Mouse (Mus musculus): ENCODE data around the gene Cldn9. TPM values are rescaled to one million over a fixed set of nuclear protein-coding genes. Genes with fewer than 3 reads are reported as not detected.

Gene Cldn9
- total RNA-seq (2021) = 1 to 10 TPM in 1 of 2 experiments, under 1 TPM in 1; 0.69 to 1.1 TPM
- long read RNA-seq, experiment 1 = 0 reads
- long read RNA-seq, experiment 2 = 0 reads

DNA sequence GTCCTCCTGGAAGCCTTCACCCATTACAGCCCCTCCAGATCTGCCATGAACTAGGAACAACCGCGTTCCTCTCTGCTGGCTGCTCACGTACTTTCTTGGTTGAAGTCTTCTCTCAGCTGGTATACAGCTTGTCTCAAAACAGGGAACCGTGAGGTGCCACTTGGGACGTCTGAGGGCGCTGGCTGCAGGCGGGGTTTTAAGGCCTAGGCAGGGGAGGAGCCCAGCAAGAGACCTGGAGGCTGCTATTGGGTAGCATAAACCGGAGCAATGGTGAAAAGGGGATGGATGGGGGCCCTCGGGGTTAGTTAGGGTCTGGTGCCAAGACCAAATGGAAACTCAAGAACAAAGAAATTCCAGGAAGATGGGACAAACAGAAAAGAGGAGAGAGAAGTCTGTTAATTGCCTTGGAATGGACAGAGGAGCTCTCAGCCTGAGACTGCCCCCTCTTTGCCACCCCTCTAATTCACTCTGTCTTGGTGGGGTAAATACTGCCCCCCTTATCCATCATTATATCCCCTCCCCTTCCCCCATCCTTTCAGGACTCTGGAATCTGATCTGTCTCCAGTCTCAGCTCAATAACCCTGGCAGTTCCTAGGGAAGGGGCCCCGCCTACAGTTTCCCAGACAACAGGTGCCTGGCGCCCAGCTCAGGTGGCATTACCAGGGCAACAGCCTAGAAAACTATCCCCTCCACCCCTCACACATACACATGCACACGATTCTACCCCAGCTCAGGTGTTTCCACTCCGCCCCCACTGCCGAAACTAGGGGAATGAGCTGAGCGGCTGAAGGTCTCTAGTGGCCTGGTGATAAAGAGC is at the start of gene Cldn9:
Gene Cldn9, minus strand, starts transcription at position 171 of the 817 bp plus-strand sequence.
- no peak for DNase-seq (ENCODE audit: low spot score in 2 of 2)

GRCm38 (mm10) chr17:23730441-23730840 is 46.6 kb upstream of the Cldn9 start:
- no peak for DNase-seq (ENCODE audit: low spot score in 2 of 2)

DNA sequence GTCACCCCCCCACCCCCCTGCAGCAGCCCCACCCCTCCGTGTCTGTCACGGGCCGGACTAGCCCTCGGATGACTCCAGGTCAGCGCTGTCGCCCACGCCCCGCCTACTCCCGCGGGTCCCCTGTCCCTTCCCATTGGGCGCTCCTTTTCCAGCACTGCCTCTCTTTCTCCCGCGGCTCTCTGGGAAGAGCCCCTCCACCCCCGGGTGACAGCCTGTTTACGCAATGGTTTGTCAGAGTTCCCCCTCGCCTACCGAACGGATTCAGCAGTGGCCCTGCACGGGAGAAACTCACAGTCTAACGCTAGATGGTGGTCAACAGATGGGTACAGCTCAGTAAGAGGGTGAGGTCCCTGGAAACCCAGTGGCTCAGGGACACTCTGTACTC is 42.9 kb upstream of the Cldn9 start:
- DNase-seq (ENCODE audit: low spot score in 2 of 2) = peak; percentile 34 to 69

DNA sequence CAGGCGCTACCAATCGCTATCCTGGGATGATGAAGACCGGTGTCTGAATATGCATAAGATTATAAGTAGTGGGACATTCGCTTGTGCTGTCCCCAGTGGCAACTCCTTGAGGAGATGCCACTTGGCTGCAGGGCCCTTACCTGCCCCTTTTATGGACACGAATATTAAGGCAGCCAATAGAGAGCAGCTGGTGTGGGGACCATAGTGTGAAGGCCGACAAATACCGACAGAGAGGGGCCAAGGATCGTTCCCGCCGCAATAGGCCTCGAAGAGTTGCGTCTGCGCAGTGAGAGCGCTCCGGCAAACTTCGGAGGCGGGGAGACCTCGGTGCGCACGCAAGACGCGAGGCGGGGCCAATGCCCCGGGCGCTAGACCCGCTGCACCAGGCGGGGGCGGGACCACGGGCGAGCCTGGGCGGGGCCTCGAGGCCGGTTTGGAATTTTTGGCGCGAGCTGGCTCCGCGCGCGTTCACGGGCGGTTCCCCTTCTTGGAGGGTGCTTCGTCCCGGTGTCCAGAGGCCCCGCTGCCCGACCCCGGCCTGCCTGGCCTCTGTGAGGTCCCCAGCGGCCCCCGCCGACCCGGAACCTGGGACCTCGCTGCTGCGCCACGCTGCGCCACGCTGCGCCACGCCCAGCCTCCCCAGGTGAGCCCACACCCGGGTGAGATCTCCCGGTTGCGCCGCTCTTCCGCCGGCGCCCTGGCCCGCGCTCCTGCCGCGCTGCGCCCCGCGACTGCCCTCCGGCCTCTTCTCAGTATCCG is 42.4 kb upstream of the Cldn9 start, which contains the start of gene Pkmyt1:
Gene Pkmyt1, plus strand, starts transcription at position 338 of the 759 bp plus-strand sequence.
- peak; percentile 91 to 94 for DNase-seq (ENCODE audit: low spot score in 2 of 2)

DNA sequence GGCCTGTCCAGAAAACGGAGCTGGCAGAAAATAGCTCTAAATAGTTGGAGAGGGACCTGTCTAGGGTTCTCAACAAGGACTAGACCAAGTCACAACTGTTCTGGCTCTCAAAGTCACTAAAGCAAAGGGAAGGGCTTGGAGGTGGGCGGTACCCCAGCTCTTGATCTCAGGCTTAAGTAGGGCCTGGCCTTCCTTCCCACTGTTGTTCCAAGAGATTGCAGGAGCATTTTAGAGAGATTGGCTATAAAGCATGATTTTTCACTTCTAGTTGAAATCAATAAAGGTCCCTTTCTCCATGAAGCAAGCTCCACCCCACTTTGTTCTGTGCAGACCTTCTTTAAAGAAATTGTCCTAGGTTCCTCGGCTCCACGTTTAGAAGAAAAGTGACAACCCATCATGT is 41.7 kb upstream of the Cldn9 start:
- no peak for DNase-seq (ENCODE audit: low spot score in 2 of 2)

DNA sequence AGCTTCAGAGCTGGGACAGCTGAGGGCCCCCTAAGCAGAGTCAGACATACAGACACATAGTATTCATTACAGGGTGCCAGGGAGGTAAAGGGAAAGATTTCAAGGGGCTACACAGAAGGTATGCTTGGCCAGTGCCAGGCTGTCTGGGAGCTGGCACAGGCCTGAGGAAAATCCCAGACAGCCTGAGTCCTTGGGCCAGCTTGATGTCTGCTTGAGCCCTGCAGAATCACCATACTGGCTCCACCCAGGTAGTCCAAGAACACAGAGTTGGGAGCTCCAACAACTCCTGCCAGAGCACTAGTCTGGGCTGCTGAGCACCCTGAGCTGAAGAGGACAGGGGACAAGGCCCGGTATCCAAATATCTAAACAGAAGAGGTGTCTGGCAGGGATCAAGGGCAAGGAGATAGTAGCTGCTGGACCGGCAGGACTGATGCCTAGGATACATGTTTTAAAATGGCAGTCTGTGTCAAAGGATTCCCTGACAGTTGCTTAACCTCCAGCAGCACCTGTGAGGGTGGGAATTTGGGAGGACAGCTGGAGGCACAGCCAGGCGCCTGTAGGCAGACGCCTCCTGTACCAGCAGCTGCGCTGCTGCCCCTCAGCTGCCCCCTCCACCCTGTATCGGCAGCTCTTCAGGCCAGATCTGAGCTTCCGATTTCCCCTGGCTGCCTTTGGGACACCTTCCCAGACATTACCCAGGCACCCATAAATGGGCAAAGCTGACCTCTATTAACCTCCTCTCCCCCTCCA is 38.7 kb upstream of the Cldn9 start, which contains the start of gene 1520401A03Rik:
Gene 1520401A03Rik, minus strand, starts transcription at position 408 of the 750 bp plus-strand sequence.
- no peak for DNase-seq (ENCODE audit: low spot score in 2 of 2)

GRCm38 (mm10) chr17:23721886-23722285 is 38.1 kb upstream of the Cldn9 start:
- DNase-seq (ENCODE audit: low spot score in 2 of 2) = no peak

- no peak for DNase-seq (ENCODE audit: low spot score in 2 of 2)
Observed at GRCm38 (mm10) chr17:23719455-23719854, 35.6 kb upstream of the Cldn9 start.

- no peak for DNase-seq (ENCODE audit: low spot score in 2 of 2)
Observed at GRCm38 (mm10) chr17:23717003-23717402, 33.2 kb upstream of the Cldn9 start.

GRCm38 (mm10) chr17:23706212-23706611 is 22.4 kb upstream of the Cldn9 start:
- peak; percentile 63 to 76 for DNase-seq (ENCODE audit: low spot score in 2 of 2)

- no peak for DNase-seq (ENCODE audit: low spot score in 2 of 2)
Observed at GRCm38 (mm10) chr17:23705525-23706104, 21.8 kb upstream of the Cldn9 start.

- DNase-seq (ENCODE audit: low spot score in 2 of 2) = peak in 1 of 2 experiments; percentile 26
Observed at GRCm38 (mm10) chr17:23704741-23705140, 20.9 kb upstream of the Cldn9 start.

DNA sequence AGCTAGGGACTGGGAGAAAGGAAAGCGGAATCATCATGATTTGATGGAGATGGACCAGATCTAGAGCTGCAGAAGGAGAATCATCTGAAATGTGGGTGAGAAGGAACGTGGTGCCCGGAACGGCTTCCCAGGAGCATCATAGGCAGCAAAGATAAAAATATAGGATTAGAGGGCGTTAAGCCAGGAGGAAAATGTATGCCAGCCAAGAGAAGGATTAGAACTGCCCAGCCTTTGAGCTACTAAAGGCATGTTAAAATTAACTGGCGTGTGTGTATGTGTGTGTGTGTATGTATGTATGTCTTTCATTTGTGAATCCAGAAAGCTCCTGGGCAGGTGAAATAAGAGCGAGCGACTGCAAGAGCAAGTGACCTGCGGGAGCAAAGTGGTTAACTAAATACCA is 19.5 kb upstream of the Cldn9 start:
- no peak for DNase-seq (ENCODE audit: low spot score in 2 of 2)

DNA sequence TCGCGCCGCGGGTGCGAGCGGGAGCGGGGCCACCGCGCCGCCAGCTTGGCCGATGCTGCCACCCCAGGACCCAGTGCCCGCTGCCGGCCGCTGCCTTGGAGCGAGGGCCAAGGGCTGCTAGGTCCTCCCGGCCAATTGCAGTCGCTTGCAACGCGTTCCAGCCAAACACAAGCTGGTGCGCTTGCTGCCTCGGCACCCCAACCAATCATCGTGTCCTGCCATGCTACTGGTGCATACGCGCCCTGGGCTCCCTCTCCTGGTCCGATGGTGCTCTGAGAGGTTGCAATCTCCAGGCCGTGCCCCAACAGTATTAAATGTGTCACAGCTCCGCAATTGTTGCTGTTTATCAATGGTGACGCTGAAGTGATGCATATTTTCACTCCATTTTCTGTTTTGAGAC is 16.3 kb upstream of the Cldn9 start:
- peak; percentile 83 to 93 for DNase-seq (ENCODE audit: low spot score in 2 of 2)

DNA sequence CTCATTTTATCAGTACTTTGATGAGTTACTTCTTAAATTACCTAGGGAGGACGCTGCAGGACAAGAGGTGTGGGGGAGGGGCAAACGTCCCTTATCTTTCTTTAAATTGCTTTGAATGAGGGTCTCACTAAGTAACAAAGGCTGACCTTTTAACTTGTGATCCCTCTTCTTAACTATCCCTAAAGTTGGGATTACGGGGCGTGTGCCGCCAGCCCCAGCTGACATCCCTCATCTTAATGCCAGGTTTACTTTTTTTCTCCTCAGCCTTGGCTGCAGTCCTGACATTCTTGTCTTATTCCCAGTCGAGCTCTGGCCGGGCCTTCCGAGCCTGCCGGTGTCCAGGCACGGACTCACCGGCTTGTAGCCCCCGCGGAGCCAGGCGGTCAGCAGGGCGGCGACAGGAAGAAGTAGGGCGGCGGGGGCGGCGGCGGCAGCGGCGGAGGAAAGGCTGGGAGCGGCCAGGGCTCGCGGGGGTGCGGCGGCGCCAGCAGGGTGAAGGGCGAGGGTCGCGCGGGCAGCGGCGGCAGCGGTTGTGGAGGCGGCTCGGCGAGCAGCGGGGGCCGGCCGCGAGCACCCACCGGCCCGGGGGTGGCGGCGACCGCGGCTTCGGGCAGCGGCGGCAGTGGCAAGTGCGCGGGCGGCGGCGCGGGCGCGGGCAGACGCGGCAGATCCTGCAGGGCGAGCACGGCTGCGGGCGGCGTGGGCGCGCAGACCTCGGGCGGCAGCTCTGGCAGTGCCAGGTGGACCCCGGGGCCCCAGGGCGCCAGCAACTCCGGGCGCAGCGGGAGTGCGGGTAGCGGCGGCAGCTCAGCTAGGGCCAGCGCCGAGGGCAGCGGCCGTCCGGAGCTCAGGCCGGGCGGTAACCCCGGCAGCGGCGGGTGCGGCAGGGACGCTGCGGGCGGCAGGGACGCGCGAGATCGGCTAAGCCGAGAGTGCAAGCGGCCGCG is 15.6 kb upstream of the Cldn9 start:
- peak in 1 of 2 experiments; percentile 17 for DNase-seq (ENCODE audit: low spot score in 2 of 2)

DNA sequence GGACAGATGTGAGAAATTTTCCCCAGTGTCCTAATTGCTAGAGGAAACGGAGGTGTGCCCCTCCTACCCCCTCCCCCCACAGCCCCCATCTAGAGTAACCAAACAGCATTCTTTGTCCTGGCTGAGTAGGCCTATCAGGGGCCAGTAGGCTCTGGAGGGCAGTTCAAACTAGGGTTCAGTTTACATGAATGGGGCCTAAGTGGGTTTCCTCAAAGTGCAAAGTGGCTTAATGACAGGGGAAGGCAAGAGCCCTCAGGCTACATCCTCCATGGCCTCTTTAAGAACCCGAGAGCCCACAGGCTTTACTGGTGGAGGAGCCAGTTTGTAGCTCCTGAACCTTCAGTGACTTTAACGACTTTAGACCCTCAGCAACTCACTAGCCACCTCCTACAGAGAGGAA is 12.0 kb upstream of the Cldn9 start:
- no peak for DNase-seq (ENCODE audit: low spot score in 2 of 2)

- DNase-seq (ENCODE audit: low spot score in 2 of 2) = no peak
Observed at GRCm38 (mm10) chr17:23694491-23694890, 10.7 kb upstream of the Cldn9 start.

DNA sequence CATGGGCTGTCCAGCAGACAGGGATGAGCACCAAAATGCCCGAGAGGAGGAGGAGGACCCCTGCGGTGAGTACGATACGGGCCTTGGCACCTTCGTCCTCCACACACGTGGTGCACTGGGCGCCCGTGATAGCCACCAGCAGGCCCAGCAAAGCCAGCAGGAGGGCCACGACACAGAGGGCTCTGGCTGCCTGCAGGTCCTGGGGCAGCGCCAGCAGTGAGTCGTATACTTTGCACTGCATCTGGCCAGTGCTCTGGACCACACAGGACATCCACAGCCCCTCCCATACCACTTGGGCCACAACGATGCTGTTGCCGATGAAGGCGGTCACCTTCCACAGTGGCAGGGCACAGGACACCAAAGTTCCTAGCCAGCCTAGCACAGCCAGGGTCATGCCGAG is 600 bp downstream of the Cldn9 start:
- DNase-seq (ENCODE audit: low spot score in 2 of 2) = no peak

- DNase-seq (ENCODE audit: low spot score in 2 of 2) = no peak
Observed at GRCm38 (mm10) chr17:23682530-23682929, 1.3 kb downstream of the Cldn9 start.

- DNase-seq (ENCODE audit: low spot score in 2 of 2) = no peak
Observed at GRCm38 (mm10) chr17:23682092-23682491, 1.7 kb downstream of the Cldn9 start.

Data from layer of hippocampus, postnatal 14 days (tissue).